Mouse (Mus musculus) spleen, postnatal 14 days (tissue): ENCODE results near the gene Eef1a2.

Source experiments
- DNase-seq, 2 experiments: peaks; one replicate each; pipeline ENCODE4 v3.0.0; 2021 to 2022; ENCODE audit warnings: low spot score in 2 of 2

The Eef1a2 gene

DNA sequence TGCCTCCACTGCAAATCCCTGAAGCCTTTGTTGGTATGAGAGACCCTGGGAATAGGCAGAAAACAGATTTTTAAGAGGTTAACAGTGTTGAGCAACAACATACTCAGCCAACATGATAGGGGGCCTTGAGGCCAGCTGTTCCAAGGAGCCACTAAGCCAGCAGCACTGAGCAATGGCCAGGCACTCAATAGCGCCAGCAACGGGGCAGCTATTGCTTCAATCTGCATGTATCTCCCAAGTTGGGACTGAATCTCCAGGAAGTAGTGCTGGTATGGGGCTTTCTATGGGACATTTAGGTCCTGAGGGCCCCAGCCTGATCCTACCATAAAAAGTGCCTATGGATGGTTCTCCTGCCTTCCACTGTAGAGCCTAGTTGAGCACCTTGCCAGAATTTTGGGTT is 1.7 kb upstream of the Eef1a2 start:
- no peak for DNase-seq

- DNase-seq = no peak
These were observed 995 bp upstream of the Eef1a2 start for GRCm38 (mm10) chr2:181157716-181158302.

DNA sequence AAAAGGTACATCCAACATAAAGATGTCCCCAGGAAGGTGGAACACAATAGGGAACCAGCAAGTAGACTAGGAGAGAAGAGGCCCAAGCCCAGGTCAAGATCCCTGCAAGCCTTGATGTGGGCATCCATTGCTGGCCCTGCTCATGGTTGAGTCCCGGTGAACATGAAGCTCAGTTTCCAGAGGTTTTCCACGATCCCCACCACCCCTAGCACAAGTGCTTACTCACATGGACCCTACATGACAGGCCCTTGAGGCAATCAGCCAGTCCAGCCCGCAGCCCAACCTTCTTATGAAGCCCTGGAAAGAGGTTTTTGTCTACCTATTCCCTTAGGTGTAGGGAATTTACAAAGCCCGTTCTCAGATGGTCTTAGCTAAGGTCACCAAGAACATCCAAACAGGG is 366 bp upstream of the Eef1a2 start:
- no peak for DNase-seq

GRCm38 (mm10) chr2:181155801-181156200 is 1.0 kb downstream of the Eef1a2 start:
- no peak for DNase-seq

DNA sequence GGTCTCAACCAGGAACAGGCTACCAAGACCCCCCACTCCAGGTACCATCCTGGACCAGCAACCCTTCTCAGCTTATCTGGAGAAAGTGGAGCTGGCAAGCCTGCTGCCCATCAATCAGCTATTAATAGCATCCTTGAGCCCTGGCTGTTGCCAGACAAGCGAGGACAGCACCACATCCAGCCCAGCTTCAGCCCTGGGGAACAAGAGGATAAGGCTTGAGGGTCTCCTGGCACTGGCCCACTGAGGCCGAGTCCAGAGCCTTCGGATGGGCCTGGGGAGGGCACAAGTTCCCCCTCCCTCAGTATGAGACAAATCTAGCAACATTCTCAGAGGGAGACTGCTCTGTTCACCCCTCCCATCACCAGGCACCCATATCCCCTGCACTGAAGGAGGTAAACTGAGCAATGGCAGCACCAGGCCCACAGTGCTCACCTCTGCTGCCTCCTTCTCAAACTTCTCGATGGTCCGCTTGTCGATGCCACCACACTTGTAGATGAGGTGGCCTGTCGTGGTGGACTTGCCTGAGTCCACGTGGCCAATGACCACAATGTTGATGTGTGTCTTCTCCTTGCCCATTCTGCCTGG is 1.9 kb downstream of the Eef1a2 start:
- DNase-seq = no peak

- no peak for DNase-seq
These were observed 2.5 kb downstream of the Eef1a2 start for GRCm38 (mm10) chr2:181154361-181154760.

DNA sequence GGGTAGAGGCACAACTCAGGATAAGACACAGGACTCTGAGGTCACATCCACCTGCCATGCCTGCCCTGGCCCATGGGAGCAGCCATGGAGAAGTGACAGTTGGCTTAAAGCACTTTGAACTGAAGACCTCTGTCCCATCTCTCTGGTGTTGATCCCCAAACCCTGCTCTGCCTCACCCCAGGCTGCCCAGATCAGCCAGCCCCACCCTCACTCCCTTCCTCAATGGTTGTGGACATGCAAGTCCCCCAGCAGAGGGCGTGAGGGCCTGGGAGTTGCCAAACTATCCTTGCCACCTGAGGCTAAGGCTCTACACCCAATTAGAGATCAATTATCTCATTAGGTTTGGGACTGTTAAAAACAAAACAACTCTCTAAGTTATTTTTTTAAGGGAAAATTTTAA is 3.0 kb downstream of the Eef1a2 start:
- DNase-seq = peak in 1 of 2 experiments; percentile 11

- no peak for DNase-seq
These were observed 3.7 kb downstream of the Eef1a2 start for GRCm38 (mm10) chr2:181153131-181153530.

DNA sequence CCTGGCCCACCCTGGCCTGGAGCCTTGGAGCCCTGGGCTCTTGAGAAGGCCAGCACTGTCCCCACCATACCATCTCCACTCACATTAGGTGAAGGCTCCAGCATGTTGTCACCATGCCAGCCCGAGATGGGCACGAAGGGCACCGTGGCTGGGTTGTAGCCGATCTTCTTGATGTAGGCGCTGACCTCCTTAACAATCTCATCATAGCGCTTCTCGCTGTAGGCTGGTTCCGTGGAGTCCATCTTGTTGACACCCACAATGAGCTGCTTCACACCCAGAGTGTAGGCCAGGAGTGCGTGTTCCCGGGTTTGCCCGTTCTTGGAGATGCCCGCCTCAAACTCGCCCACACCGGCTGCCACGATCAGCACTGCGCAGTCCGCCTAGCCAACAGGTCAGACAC is 4.1 kb downstream of the Eef1a2 start:
- no peak for DNase-seq

DNA sequence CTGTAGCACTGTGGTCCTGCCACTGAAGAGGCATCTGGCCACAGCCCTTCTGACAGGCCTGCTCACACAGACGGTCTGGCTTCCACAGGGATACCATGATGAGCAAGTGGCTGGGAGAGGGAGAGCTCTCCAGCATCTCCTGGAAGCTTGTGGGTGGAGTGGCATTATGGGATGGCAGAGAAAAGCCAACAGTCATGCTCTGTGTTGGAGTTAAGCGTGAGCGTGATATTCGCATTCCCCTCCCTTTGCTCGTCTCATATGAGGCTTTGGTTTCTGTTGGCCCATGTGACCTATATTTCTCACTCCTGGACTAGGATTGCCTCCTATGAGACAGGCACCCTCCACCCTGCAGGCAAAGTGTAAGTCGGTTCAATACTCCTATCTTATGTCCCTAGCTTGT is 6.5 kb downstream of the Eef1a2 start:
- DNase-seq = no peak

DNA sequence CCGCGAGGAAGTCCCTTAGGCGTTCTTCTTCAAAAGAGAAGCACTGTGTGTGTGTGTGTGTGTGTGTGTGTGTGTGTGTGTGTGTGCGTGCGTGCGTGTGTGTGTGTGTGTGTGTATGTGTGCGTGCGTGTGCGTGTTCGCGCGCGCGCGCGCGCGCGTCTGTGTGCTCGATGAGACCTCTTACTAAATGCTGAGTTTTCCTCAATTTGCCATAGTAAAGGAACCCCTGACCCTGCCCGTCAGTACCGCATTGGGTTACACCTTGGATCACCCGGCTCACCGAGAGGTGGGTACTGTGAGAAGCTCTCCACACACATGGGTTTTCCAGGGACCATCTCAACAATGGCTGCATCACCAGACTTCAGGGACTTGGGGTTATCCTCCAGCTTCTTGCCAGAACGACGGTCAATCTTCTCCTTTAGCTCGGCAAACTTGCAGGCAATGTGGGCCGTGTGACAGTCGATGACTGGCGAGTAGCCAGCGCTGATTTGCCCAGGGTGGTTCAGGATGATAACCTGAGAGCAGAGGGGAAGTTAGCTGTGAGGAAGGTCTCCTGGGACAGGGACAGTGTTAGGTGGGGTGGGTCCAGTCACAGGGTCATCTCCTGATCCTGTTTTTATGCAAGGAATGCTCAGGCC is 8.4 kb downstream of the Eef1a2 start:
- no peak for DNase-seq

GRCm38 (mm10) chr2:181147546-181148317 is 9.1 kb downstream of the Eef1a2 start:
- DNase-seq = no peak

GRCm38 (mm10) chr2:181146976-181147545 is 9.8 kb downstream of the Eef1a2 start:
- DNase-seq = no peak

DNA sequence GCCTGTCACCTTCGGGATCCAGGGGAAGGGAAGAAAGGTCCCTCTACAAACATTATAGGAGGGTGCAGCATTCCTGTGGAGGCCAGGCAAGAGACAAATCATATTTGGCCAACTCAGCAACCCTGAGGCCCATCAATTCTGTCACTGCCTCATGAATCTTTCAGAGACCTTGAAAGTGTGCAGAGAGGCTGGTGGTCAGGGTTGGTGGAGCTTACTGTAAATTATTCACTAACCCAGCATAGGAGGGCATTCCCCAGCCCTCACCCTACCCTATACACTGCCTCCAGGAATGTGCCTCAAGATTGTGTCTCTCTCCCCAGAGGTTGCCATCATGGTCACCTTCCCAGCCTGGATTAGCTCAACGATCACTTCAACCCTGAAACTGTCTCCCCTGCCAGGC is 12.1 kb downstream of the Eef1a2 start:
- no peak for DNase-seq

GRCm38 (mm10) chr2:181143509-181144276 is 13.1 kb downstream of the Eef1a2 start:
- DNase-seq = no peak

DNA sequence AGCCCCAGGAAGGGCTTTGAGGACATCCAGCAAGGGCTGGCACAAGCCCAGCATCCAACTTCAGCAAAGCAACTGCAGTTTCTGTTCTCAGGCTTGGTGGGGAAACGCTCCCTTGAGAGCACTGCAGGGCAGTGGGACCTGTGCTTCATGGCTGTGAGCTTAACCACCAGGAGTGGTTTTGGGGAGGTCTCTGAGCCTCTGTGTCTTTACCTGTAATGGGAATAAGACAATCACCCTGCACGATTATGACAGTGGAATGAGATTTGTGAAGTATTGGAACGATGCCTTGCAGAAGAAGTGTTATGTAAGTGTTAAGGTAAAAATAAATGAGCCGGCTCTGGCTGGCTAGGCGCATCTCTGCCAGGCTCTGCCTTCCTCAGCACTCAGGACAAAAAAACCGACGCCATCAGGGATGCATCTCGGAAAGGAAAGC is 14.1 kb downstream of the Eef1a2 start:
- no peak for DNase-seq

- no peak for DNase-seq
These were observed 17.1 kb downstream of the Eef1a2 start for GRCm38 (mm10) chr2:181139641-181140193.

- DNase-seq = no peak
These were observed 19.9 kb downstream of the Eef1a2 start for GRCm38 (mm10) chr2:181136934-181137333.

DNA sequence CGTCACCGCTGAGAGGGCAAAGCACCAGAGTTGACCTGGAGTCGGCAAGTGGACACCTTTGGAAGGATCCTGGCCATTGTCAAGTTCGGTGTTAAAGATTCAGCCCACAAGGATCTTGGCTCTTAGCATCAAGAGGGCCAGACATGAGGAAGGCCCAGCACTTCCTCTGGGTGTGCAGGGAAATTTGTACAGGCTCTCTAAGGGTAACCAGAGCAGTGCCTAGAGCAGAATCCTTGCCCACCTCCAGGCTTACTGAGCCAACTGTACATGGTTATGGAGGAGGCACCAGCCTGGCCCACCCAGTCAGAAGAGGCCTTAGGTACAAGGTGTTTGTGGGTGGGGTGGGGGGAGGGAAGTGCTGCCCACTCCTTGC is 21.4 kb downstream of the Eef1a2 start:
- no peak for DNase-seq

GRCm38 (mm10) chr2:181134591-181135445 is 22.0 kb downstream of the Eef1a2 start, which contains the start of gene Kcnq2:
TSS of gene Kcnq2 (minus strand) at chr2:181135300.
- DNase-seq = no peak
